Mouse (Mus musculus): ENCODE measurements at regions not wholly inside any gene's neighbourhood (a gene's known extent, or its start where the extent isn't known, plus 50 kb on each side); places are given as distances from the start of the nearest gene placed in this dataset.

DNA sequence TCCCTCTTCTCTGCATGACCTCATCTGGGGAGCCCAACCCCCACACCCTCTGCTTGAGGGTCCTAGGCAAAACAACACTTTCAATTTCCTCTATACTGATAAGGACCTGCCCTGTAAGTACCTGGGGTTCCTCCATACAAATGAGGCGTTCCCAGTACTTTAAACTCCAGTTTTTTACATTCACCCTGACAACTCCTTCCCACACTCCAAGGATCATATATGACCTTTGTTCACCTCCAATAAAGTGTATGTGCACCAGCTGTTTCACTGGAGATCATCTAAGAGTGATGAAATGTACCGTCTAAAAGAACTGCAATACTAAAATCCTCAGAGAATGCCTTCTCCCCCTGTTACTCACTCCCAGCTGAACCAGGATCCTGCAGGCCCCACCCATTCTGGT, 135.0 kb downstream of the Iqub start:
- TF ChIP-seq CTCF (IDR thresholded peaks at IDR 0.05; ENCODE audit: extremely low read depth, insufficient read length, insufficient replicate concordance, low read depth, low read length) (no peak), POLR2A (IDR thresholded peaks at IDR 0.05; ENCODE audit: low read depth, low read length) (no peak)

Measured in small intestine, adult 2 months (tissue).